Mouse (Mus musculus) 3T3-L1 (cell line): Measurements from ENCODE around the gene Serpina3k.
A peak's percentile ranks its signal among the peaks of the same experiment; 100 is the strongest.
"Not testable (repeated sequence)": the region's sequence is repeated elsewhere in the genome, so short reads cannot be mapped to it uniquely, and the experiment has no call there.

ENCODE experiments used
- DNase-seq: peaks from one replicate; pipeline ENCODE4 v3.0.0-alpha.2; 2015; ENCODE audit warnings: low read depth, low spot score

The Serpina3k gene

DNA sequence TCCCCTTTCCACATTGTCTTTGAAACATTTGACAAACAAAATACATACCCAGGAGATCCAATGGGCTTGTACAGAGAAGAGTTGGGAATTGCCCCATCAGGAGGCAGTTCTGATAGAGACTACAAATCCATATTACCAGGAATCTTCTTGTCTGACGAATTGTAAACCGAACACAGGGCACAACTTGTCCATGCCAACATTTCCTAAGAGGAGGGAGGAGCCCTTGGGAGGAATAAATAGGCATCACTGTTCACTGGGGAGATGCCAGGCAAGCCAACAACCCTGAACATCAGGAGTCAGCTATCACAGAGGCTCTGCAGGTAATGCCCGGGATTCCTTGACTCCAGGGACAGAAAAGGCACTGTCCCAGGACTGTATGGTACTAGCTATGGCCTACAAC lies at the start of gene Serpina3k, which contains the start of gene Serpina3m:
Gene Serpina3k (plus strand): TSS at position 261 of the 400 bp plus-strand sequence.
Gene Serpina3m (plus strand): TSS at position 261 of the 400 bp plus-strand sequence.
- not testable (repeated sequence) for DNase-seq

DNA sequence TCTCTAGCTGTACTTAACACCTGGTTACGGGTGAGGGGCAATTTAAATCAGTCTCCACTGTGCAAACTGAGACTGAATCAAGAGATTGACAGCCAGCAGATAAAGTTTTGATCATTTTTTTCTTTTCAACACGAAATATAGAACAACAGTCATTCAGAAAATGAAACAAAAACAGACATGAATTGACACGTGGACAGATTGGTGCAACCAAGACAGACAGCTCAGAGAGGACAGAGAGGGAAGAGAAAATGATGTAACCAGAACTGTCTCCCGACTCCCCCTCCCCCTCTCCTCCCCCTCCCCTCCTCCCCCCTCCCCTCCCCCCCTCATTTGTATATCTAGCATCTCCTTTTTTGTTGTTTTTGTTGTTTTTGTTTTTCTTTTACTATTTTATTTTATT lies 48.4 kb upstream of the Serpina3k start:
- DNase-seq, result no peak

DNA sequence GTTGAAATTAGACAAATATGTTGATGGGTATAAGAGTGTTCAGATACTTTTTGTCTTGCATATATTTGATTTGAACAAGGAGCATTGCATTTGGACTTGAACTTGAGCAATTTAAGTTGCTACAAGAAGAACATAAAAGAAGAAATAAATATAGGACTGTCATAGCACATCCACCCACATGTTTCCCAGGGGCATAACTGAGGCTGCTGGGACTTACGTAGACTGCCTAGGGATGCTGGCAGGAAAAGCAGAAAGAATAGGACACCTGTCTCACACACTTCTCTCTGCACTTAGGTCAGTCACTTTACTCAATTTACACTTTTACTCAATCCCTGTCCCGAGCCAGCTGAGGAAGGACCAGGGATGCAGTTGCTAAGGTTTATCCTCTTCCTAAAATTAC lies 44.3 kb upstream of the Serpina3k start:
- DNase-seq, result no peak

DNA sequence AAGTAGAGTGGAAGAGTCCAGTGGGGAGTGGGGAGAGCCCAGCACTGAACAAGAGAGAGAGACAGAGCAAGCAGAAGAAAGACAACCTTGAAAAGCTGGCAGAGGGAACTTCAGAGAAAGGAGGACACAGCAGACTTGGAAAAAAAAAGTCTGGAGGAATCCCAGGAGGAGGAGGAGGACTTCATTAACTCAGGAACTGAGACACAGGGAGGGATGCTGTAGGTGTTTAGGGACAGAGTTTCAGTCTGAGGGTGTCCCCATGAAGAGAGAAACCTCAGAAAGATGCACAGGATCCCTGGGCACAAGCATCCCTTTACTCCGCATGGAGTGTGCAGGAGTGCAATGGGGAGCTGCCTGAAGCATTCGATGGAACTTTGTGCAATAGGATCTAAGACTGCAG lies 40.2 kb upstream of the Serpina3k start:
- no peak for DNase-seq

DNA sequence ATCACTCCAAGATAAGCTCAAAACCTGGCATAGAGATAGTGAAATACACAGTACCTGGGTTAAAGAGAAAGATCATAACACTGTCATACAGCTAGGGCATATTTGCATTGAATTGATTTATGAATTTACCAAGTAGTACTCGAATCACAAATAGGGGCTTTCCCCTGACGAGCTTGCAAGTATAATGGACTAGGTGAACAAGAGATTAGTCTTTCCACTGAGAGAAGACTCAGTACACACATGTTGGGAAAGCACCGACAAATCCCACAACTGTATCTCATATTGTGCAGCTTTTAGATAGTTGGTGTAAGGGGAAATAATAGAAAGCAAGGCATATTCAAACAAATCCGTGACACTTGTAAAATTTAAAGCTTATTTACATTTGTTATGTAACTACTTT lies 32.3 kb upstream of the Serpina3k start:
- DNase-seq, result no peak

DNA sequence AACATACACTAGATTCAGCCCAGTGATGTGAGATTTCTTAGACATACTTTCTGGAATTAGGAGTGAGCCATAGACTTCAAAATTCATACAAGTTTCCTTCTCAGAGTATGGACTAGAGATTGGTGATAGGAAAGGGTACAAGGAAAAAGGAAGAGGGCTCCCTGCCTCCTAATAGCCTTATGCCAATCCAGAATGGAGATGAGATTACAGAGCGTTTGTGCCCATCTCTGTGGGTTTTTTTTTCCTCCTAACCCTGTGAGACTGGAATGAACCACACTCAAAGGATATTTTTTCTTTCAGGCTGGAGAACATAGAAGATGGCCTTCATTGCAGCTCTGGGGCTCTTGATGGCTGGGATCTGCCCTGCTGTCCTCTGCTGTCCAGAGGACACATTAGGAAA lies 24.0 kb upstream of the Serpina3k start, which contains the start of gene Serpina3j:
Gene Serpina3j (plus strand): TSS at position 301 of the 400 bp plus-strand sequence.
- no peak for DNase-seq

DNA sequence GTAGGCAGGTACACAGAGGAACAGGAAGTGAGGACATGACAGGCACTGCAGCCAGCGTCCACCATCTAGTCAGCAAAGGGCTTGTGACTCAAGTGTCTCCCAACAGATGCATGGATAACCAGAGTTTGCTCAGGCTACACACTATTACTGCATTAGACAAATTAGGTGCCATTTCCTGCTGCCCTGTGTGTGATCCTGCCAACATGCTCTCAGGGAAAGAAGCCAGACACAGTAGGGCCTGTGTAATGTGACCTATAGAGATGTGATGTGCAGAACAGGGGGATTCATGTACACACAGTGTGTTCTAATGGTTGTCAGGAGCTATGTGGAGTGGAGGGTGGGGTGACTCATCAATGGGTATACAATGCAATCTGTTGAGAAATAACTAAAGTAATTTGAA lies 15.8 kb upstream of the Serpina3k start:
- DNase-seq, result peak; percentile 13

DNA sequence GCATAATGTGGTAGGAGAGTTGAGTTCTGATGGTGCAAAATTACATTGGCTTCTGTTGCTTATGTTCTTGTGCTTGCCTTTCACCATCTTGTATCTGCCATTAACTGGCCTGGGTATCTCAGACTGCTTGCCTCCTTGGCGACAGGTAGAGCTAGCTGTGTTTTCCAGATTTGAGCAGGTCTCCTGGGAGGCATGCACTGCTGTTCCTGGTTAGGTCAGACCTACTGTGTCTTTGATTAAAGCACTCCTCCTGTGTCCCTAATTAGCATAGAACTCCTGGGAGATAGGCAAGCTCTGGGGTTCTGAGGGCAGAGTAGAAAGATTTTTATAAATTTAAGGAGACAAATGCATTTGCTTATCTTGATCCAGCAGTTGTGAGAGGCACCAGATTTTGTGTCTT lies 6.6 kb upstream of the Serpina3k start:
- no peak for DNase-seq

DNA sequence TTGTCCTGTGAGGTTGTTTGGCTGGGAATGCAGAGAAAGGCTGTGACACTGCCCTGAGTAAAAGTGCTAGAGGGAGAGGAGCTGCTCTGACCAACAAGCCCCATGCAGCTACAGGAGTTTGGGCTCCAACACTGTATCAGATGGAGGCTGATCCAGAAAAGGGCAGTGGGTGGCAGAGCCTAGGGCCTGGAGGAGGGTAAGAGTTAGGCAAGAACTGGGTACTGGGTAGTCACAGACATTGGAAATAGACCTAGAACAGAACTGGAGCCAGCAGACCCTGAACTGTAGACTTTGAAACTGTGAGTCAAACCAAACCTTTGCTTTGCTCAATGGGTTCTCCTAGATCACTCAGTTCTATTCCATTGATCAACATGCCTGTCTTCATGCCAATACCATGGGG lies 1.4 kb upstream of the Serpina3k start:
- not testable (repeated sequence) for DNase-seq

DNA sequence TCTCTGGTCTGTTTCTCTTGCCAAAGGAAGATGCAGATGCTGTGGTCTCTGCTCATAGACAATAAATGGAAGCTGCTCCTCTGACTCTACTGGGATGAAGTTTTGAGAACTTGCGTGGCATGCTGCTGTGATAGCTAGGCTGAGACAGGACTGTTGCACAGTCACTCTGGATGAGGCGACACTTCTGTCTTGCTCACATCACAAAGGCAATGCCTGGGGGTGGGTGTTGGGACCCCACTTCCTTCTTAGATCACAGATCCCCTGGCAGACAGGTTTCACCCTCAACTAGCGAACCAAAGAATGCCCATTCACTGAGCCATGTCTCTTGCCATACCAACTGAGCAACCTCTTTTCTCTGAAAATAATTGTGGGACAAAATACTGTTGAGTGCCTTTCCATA lies 419 bp downstream of the Serpina3k start:
- no peak for DNase-seq

DNA sequence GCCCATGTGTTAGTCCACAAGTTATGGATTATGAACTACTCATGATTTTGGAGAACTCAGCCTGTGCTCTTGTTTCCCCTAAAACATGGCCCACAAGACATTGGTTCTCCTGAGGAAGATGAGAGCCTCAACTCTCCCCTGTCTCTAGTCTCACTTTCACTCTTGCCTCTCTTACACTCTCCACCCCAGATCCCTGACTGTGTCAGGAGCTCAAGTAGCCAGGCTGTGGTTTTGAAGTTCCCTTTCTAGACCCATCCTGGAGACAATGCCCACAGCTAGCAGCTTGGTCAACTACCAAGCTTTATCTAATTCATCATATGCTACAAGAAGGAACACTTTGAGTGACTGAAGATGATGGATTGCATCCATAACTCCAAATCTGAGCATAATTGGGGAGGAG lies 4.2 kb downstream of the Serpina3k start:
- not testable (repeated sequence) for DNase-seq

DNA sequence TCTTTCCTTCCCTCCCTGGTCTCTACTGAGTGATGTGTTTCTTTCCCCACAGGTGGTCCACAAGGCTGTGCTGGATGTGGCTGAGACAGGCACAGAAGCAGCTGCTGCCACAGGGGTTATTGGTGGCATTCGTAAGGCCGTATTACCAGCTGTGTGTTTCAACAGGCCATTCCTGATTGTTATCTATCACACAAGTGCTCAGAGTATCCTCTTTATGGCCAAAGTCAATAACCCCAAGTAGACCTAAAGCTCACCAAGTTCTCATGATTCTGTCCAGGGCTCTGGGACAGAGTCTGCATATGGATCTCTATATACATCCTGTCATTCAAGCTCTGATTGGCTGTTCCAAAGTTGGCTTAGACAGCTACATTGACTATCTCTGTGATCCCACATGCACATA lies 6.9 kb downstream of the Serpina3k start:
- no peak for DNase-seq

DNA sequence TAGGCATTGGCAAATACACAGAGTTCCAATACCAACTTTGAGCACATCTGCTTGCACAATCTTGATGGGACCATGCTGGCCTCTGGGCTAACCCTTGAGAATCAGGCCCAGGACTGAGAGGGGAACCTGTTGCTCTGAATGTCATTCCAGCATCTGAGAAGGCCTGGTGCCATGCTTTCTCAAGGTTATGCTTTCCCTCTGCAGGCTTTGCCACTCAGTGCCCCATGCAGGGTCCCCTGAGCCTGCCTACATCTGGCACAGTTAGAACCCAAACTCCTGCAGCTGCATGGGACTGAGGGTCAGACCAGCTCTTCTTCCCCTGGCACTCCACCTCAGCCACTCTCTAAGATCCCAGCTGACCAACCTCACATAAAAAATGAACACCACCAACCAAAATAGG lies 7.4 kb downstream of the Serpina3k start:
- no peak for DNase-seq

DNA sequence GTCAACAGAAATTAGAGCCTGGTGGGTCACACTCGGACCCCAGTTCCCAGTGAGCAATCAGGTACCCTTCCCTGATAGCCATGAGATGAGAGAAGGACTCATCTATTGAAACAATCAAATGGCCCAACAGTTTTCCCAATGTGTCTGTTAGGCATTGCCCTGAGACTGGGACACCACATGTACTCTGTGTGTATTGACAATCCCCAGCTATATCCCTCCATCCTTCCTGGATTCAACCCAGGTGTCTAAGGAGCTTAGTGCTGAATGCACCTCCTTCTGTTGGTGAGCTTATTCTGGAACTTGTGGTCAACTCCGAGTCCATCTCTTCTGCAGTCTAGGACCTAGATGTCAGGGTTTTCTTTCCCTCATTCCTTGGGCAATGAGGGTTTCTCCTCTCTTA lies 8.8 kb downstream of the Serpina3k start:
- DNase-seq, result no peak

DNA sequence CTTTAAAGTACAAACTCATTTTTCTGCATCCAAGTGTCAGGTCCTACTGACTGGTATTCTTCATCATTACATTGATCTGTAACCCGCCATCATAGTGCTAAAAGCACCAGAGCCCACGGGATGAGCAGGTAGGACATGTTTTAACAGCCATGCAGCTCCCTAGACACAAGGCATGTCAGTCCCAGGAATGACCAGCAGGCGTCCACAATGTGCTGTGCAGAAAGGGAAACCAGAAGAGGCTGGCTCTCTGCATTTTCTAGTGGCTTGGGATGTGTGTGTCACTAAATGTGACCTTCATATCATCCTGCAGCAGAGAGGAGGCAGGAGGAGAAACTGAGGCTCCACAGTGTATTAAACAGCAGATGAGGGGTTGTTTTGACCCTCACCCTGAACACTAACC lies 13.5 kb downstream of the Serpina3k start:
- DNase-seq, result peak; percentile 67

DNA sequence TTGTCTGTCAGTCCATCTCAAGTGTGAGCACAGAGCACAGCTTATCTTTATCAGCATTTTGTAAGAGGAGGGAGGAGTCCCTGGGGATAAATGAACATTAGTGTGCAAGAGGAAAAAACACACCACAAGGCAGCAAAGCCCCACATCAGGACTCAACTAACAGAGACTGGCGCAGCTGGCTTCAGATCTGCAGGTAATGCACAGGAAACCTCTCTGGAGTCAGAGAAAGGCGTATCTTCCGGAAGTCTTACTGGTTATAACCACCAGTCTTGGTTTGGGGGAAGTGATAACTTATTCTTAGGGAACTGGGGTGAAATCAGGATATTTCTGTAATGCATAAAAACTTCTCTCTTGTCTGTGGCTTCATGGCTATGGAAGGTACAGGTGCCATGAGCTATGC lies 17.7 kb downstream of the Serpina3k start:
- DNase-seq, result no peak

DNA sequence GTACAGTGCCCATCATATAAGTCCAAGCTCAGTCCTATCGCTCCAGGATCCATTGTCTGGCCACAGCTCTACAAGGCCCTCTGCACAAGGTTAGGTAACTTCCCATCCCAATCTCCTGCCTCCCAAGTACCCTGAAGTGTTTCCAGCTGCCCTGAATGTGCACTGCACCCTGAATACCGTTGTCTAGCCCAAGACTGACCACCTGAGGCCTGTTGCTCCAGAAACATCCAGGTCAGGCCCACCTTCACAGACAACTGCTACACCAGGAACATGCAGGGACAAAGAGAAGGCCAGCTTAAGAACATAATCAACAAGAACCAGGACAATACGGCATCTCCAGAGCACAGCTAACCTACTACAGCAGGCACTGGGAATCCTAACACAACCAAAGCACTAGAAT lies 31.7 kb downstream of the Serpina3k start:
- no peak for DNase-seq

DNA sequence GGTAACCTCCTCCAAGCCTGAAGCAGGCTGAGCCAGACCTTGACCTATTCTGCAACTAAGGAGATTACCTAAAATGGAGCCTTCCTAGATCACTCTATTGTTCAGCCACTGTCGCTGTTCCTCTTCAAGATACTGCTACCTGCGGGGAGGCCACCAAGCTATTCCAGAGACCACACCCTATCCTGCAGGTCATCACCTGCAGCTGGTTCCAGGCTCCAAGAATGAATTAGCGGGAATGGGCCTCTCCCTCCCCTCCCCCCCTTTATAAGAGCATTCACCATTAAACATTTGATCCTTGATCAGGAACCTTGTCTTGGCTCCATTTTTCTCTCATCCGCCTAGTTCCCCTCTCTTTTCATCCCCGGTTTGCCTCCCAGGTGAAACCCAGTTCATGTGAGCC lies 38.9 kb downstream of the Serpina3k start:
- DNase-seq, result not testable (repeated sequence)

DNA sequence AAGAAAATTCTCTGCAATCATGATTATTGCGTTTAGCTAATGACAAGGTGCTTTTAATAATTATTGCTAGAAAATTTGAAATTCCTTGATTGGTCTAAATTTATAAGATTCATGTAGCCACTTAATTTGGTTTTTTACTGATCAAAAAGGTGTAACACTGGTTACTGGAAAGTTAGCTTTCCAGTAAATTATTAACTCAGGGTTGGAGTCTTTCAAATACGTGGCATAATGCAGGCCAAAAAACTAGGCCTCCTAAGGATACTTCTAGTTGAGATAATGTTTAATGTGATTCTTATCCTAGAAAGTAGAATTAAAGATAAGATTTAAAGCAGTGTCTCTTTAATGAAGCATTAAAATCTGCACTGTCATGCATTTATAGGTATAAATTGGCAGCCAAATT lies 40.1 kb downstream of the Serpina3k start:
- not testable (repeated sequence) for DNase-seq

DNA sequence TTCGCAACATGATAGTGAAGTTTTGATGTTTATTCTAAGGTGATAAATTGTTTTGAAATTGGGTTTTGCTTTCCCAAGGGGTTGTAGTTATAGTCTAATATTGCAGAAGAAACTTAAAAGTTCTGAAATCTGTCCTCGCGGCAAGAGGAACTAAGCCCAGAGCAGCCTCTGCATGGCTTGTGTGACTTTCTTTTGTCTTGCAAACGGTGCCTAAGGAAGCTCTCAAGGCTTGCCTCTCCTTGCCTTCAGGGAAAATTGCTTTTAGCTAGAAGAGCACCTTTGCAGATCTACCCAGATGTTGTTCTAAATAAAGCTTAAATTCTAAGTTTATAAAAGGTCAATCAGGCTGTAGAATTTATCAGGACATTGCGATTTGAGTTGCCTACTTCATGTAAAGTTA lies 40.5 kb downstream of the Serpina3k start:
- DNase-seq, result not testable (repeated sequence)

DNA sequence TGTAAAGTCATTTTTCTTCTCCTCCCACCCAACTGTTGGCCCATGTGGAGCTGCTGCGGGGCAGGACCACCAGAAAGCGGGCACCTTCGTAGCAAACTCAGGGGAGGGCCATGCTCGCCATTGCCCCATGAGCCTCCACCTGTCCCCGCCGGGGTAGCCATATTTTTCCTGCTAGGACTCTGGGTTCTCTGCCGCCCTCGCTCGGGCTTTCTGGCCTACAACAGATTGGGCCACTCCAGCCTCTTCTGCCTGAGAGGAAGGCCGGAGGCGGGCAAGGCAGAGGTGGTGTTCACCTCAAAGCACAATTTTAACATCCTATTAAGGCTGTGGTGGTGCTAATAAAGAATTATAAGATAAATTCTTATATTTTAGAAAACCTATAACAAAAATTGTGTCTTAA lies 41.6 kb downstream of the Serpina3k start:
- DNase-seq, result no peak

DNA sequence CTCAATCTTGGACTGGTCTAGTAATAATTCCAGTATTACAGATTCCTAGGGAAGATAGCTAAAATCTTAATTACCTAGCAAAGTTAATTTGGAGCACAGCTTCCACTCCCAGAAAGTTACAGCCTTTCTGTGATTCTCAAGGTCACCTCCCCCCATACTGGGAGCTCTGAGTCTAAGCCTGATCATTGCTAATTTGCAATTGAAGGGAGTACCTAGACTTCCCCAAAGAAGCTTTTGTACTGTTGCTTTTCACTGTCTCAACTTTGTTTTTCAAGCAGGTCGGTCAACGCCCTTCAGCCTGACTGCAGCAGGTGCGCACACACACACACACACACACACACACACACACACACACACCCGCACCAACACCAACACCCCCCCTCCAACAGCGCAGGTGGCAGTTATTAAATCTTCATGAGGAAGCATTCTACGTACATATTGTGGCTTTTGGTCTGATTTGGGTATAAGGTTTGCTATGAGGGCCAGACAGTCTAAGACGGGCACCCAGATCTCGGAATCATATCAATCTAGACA lies 42.9 kb downstream of the Serpina3k start:
- DNase-seq, result not testable (repeated sequence)

DNA sequence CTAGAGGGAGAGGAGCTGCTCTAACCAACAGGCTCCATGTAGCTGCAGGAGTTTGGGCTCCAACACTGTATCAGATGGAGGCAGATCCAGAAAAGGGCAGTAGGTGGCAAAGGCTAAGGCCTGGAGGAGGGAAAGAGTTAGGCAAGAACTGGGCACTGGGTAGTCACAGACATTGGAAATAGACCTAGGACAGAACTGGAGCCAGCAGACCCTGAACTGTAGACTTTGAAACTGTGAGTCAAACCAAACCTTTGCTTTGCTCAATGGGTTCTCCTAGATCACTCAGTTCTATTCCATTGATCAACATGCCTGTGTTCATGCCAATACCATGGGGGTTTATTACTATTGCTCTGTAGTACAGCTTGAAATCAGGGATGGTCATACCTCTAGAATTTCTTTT lies 47.7 kb downstream of the Serpina3k start:
- not testable (repeated sequence) for DNase-seq

DNA sequence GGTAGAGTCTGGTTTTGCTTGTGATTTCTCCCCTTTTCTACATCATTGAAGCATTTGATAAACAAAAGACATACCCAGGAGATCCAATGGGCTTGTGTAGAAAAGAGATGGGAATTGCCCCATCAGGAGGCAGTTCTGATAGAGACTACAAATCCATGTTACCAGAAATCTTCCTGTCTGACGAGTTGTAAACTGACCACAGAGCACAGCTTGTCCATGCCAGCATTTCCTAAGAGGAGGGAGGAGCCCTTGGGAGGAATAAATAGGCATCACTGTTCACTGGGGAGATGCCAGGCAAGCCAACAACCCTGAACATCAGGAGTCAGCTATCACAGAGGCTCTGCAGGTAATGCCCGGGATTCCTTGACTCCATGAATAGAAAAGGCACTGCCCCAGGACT lies 48.6 kb downstream of the Serpina3k start:
- not testable (repeated sequence) for DNase-seq
